Mouse (Mus musculus) spleen, adult 2 months (tissue): ENCODE results near the gene Haghl.

Experiments
- CTCF ChIP-seq: fragments of 200-500 bp; IDR thresholded peaks from 2 replicates; pipeline ENCODE4 v1.5.1; 2011; ENCODE audit warnings: mild to moderate bottlenecking, inconsistent platforms; ENCODE audit not compliant: insufficient read depth, insufficient read length, insufficient replicate concordance; ENCODE audit errors: extremely low read depth
- POLR2A ChIP-seq: fragments of 200-500 bp; IDR thresholded peaks from 2 replicates; pipeline ENCODE4 v1.6.1; 2011; ENCODE audit warnings: low read depth, low read length, inconsistent platforms

DNA sequence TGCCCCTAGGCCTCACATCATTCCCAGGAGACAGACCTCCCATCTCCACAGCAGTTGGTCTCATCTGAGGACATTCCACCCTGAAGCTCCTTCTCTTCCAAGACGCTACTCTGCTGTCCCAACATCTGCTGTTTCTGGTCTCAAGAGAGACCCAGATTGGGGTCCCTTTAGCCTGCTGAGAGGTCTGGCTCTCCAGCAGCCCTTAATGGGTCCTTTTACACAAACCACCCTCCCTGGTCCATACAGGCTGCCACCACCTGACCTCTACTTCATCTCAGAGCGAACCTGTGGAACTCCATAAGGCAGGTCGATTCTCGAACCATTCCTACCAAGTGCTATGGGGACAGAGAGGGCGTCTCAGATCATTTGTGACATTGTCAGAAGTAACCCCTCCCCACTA is 22.6 kb upstream of the Haghl start:
- TF ChIP-seq CTCF (no peak), POLR2A (no peak)
